Mouse (Mus musculus): ENCODE data around the gene Atp2c1. TPM values are rescaled to one million over a fixed set of nuclear protein-coding genes. Genes with fewer than 3 reads are reported as not detected.

Atp2c1 gene
- polyA plus RNA-seq, 1 experiment from 2014 or later, result 110 TPM

DNA sequence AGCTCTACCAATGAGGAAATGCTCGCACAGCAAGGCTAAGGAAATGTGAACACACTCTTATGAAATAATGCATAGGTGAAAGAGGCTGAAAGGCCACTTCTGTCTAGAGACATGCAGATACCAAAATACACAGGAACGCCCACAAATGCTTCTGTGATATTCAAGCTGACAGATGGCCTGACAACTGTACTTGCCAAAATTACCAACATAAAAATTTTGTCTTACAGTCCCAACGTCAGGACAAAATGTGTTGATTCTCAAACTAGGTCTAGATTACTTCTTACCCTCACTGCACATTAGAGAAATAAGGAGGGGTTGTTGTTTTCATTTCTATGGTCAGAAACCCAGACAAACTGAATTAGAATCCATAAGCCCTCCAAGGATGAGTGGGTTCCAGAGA is 51.0 kb downstream of the Atp2c1 start:
- WGBS, result 92% methylated on average over 3 of the region's 3 CpGs

GRCm38 (mm10) chr9:105474910-105475309 is 52.2 kb downstream of the Atp2c1 start:
- H3K4me3 ChIP-seq (replicated peaks; ENCODE audit: low read depth, low read length), result no peak overlapping the region
- H3K4me1 ChIP-seq (ENCODE audit: control insufficient read depth, insufficient read depth, low read length), result no peaks in the 10 kb centered on the region
- no peak overlapping the region for H3K4me2 ChIP-seq (ENCODE audit: low read length)
- H3K27ac ChIP-seq (replicated peaks; ENCODE audit: low read depth, low read length), result no peak overlapping the region
- no peaks in the 10 kb centered on the region for H3K9me3 ChIP-seq (ENCODE audit: control insufficient read depth, low read length)
- no peaks in the 10 kb centered on the region for H3K27me3 ChIP-seq (ENCODE audit: control insufficient read depth, insufficient read depth, low read length)
- WGBS, result 89% methylated on average over 3 of the region's 3 CpGs
- no peak overlapping the region for H3K9ac ChIP-seq (replicated peaks; ENCODE audit: low read length)
- DNase-seq (no peak), ATAC-seq (ENCODE audit: low FRiP score, low TSS enrichment) (no peak)
- H3K36me3 ChIP-seq (ENCODE audit: control insufficient read depth, insufficient read depth, low read length), result peaks cover 4% of the 10 kb centered on the region; the same call in 1 of the 2 replicates

More for the DNA sequence above, 51.0 kb downstream of the Atp2c1 start:
- ATAC-seq (ENCODE audit: low FRiP score, low TSS enrichment) (no peak), DNase-seq (no peak)
- no peak overlapping the region for H3K27ac ChIP-seq (replicated peaks; ENCODE audit: low read depth, low read length)
- no peak overlapping the region for H3K9ac ChIP-seq (replicated peaks; ENCODE audit: low read length)
- no peaks in the 10 kb centered on the region for H3K9me3 ChIP-seq (ENCODE audit: control insufficient read depth, low read length)
- H3K4me1 ChIP-seq (ENCODE audit: control insufficient read depth, insufficient read depth, low read length), result no peaks in the 10 kb centered on the region
- H3K36me3 ChIP-seq (ENCODE audit: control insufficient read depth, insufficient read depth, low read length), result peaks cover 4% of the 10 kb centered on the region; the same call in 1 of the 2 replicates
- no peak overlapping the region for H3K4me2 ChIP-seq (ENCODE audit: low read length)
- H3K4me3 ChIP-seq (replicated peaks; ENCODE audit: low read depth, low read length), result no peak overlapping the region
- no peaks in the 10 kb centered on the region for H3K27me3 ChIP-seq (ENCODE audit: control insufficient read depth, insufficient read depth, low read length)

- Histone ChIP-seq H3K27ac (replicated peaks; ENCODE audit: low read depth, low read length) (no peak overlapping the region), H3K4me1 (ENCODE audit: control insufficient read depth, insufficient read depth, low read length) (no peaks in the 10 kb centered on the region), H3K36me3 (ENCODE audit: control insufficient read depth, insufficient read depth, low read length) (peaks cover 37% of the 10 kb centered on the region), H3K4me2 (ENCODE audit: low read length) (no peak overlapping the region), H3K4me3 (replicated peaks; ENCODE audit: low read depth, low read length) (no peak overlapping the region), H3K9me3 (ENCODE audit: control insufficient read depth, low read length) (0 out of 2 replicates have a peak, but pooled peaks cover 5% of the 10 kb centered on the region), H3K9ac (replicated peaks; ENCODE audit: low read length) (no peak overlapping the region), H3K27me3 (ENCODE audit: control insufficient read depth, insufficient read depth, low read length) (no peaks in the 10 kb centered on the region)
- WGBS, result 98% methylated on average over 3 of the region's 3 CpGs
- ATAC-seq (ENCODE audit: low FRiP score, low TSS enrichment) (no peak), DNase-seq (peak; percentile 24)
These were observed 59.3 kb downstream of the Atp2c1 start for GRCm38 (mm10) chr9:105467787-105468186.

- H3K27ac ChIP-seq (replicated peaks; ENCODE audit: low read depth, low read length), result no peak overlapping the region
- no peak overlapping the region for H3K4me3 ChIP-seq (replicated peaks; ENCODE audit: low read depth, low read length)
- no peak overlapping the region for H3K4me2 ChIP-seq (ENCODE audit: low read length)
- H3K9me3 ChIP-seq (ENCODE audit: control insufficient read depth, low read length), result no peaks in the 10 kb centered on the region
- H3K4me1 ChIP-seq (ENCODE audit: control insufficient read depth, insufficient read depth, low read length), result no peaks in the 10 kb centered on the region
- WGBS, result 98% methylated on average over 7 of the region's 7 CpGs
- no peaks in the 10 kb centered on the region for H3K27me3 ChIP-seq (ENCODE audit: control insufficient read depth, insufficient read depth, low read length)
- DNase-seq (no peak), ATAC-seq (ENCODE audit: low FRiP score, low TSS enrichment) (no peak)
- no peak overlapping the region for H3K9ac ChIP-seq (replicated peaks; ENCODE audit: low read length)
- H3K36me3 ChIP-seq (ENCODE audit: control insufficient read depth, insufficient read depth, low read length), result peaks cover 56% of the 10 kb centered on the region
These were observed 65.6 kb downstream of the Atp2c1 start for GRCm38 (mm10) chr9:105461496-105461895.

- no peak overlapping the region for H3K9ac ChIP-seq (replicated peaks; ENCODE audit: low read length)
- 94% methylated on average over 13 of the region's 13 CpGs for WGBS
- H3K27ac ChIP-seq (replicated peaks; ENCODE audit: low read depth, low read length), result no peak overlapping the region
- no peak for DNase-seq
- no peaks in the 10 kb centered on the region for H3K27me3 ChIP-seq (ENCODE audit: control insufficient read depth, insufficient read depth, low read length)
- H3K9me3 ChIP-seq (ENCODE audit: control insufficient read depth, low read length), result no peaks in the 10 kb centered on the region
- no peak overlapping the region for H3K4me3 ChIP-seq (replicated peaks; ENCODE audit: low read depth, low read length)
- H3K36me3 ChIP-seq (ENCODE audit: control insufficient read depth, insufficient read depth, low read length), result peaks cover 54% of the 10 kb centered on the region
- ATAC-seq (ENCODE audit: low FRiP score, low TSS enrichment), result no peak
- H3K4me1 ChIP-seq (ENCODE audit: control insufficient read depth, insufficient read depth, low read length), result no peaks in the 10 kb centered on the region
- no peak overlapping the region for H3K4me2 ChIP-seq (ENCODE audit: low read length)
These were observed 68.1 kb downstream of the Atp2c1 start for GRCm38 (mm10) chr9:105459032-105459431.

GRCm38 (mm10) chr9:105408549-105408948 is 118.6 kb downstream of the Atp2c1 start:
- Histone ChIP-seq H3K27ac (replicated peaks; ENCODE audit: low read depth, low read length) (no peak overlapping the region), H3K9me3 (ENCODE audit: control insufficient read depth, low read length) (no peaks in the 10 kb centered on the region), H3K4me3 (replicated peaks; ENCODE audit: low read depth, low read length) (no peak overlapping the region), H3K4me2 (ENCODE audit: low read length) (no peak overlapping the region), H3K36me3 (ENCODE audit: control insufficient read depth, insufficient read depth, low read length) (peaks cover 48% of the 10 kb centered on the region), H3K4me1 (ENCODE audit: control insufficient read depth, insufficient read depth, low read length) (no peaks in the 10 kb centered on the region), H3K27me3 (ENCODE audit: control insufficient read depth, insufficient read depth, low read length) (no peaks in the 10 kb centered on the region), H3K9ac (replicated peaks; ENCODE audit: low read length) (no peak overlapping the region)
- ATAC-seq (ENCODE audit: low FRiP score, low TSS enrichment), result no peak
- WGBS, result 96% methylated on average over 6 of the region's 6 CpGs
- DNase-seq, result peak; percentile 39

DNA sequence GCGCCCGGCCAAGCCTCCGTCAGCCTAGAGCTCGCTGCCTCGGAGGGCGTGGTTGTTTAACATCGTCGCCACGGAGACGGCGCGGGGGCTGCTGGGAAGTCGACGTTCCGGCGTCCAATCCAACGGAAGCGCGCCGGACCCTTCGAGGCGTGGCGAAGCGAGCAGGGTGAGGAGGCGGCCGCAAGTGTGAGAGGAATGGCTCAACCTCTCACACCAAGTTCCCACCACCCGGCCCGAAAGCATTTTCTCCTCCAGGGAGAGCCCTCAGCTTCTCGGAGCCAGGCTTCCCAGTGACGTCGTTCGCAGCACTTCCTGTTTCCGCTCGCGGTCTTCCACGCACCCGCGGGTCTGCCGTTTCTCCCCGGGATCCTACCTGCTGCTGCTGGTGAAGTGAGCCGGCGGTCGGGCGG is 131.9 kb downstream of the Atp2c1 start, which contains the start of the genes Aste1 and Nek11:
Gene Aste1 (plus strand): TSS at position 175 of the 410 bp plus-strand sequence.
Gene Nek11 (minus strand): TSS at position 307 of the 410 bp plus-strand sequence.
- peak; percentile 95 for ATAC-seq (ENCODE audit: low FRiP score, low TSS enrichment)
- Histone ChIP-seq H3K4me2 (ENCODE audit: low read length) (peak within 1 kb of the TSS; percentile 79), H3K36me3 (ENCODE audit: control insufficient read depth, insufficient read depth, low read length) (peaks cover 13% of the 10 kb centered on the region; the same call in 1 of the 2 replicates), H3K9me3 (ENCODE audit: control insufficient read depth, low read length) (no peaks in the 10 kb centered on the region), H3K4me1 (ENCODE audit: control insufficient read depth, insufficient read depth, low read length) (peaks cover 25% of the 10 kb centered on the region), H3K4me3 (replicated peaks; ENCODE audit: low read depth, low read length) (peak within 1 kb of the TSS; percentile 69), H3K9ac (replicated peaks; ENCODE audit: low read length) (peak within 1 kb of the TSS; percentile 62), H3K27me3 (ENCODE audit: control insufficient read depth, insufficient read depth, low read length) (0 out of 2 replicates have a peak, but pooled peaks cover 3% of the 10 kb centered on the region), H3K27ac (replicated peaks; ENCODE audit: low read depth, low read length) (peak within 1 kb of the TSS; percentile 81)
- DNase-seq, result peak; percentile 97
- under 1% methylated on average over 44 of the region's 44 CpGs for WGBS

- Histone ChIP-seq H3K4me2 (ENCODE audit: low read length) (peak overlapping the region; percentile 79), H3K36me3 (ENCODE audit: control insufficient read depth, insufficient read depth, low read length) (peaks cover 13% of the 10 kb centered on the region; the same call in 1 of the 2 replicates), H3K9me3 (ENCODE audit: control insufficient read depth, low read length) (no peaks in the 10 kb centered on the region), H3K4me3 (replicated peaks; ENCODE audit: low read depth, low read length) (peak overlapping the region; percentile 69), H3K9ac (replicated peaks; ENCODE audit: low read length) (peak overlapping the region; percentile 62; the same call in 1 of the 2 replicates), H3K27me3 (ENCODE audit: control insufficient read depth, insufficient read depth, low read length) (0 out of 2 replicates have a peak, but pooled peaks cover 3% of the 10 kb centered on the region), H3K4me1 (ENCODE audit: control insufficient read depth, insufficient read depth, low read length) (peaks cover 21% of the 10 kb centered on the region), H3K27ac (replicated peaks; ENCODE audit: low read depth, low read length) (no peak overlapping the region)
- 15% methylated on average over 11 of the region's 11 CpGs for WGBS
- DNase-seq (no peak), ATAC-seq (ENCODE audit: low FRiP score, low TSS enrichment) (no peak)
These were observed 132.4 kb downstream of the Atp2c1 start for GRCm38 (mm10) chr9:105394720-105395119.

DNA sequence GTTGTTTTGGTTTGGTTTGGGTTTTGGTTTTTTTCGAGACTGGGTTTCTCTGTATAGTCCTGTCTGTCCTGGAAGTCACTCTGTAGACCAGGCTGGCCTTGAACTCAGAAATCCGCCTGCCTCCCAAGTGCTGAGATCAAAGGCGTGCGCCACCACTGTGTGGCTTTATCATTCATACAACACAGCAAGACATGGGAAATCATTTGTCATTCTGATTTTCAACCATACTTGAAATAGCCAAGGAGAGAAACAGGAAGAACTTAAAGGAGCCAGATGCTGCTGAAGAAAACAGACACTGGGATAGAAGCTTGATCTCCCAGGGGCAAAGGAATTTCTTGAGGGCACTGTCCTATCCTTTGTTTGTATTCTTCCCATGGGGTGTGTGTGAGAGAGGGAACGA is 136.5 kb downstream of the Atp2c1 start:
- DNase-seq, result no peak
- H3K36me3 ChIP-seq (ENCODE audit: control insufficient read depth, insufficient read depth, low read length), result no peaks in the 10 kb centered on the region
- WGBS, result 52% methylated on average over 5 of the region's 5 CpGs
- H3K27ac ChIP-seq (replicated peaks; ENCODE audit: low read depth, low read length), result no peak overlapping the region
- 0 out of 2 replicates have a peak, but pooled peaks cover 3% of the 10 kb centered on the region for H3K27me3 ChIP-seq (ENCODE audit: control insufficient read depth, insufficient read depth, low read length)
- H3K4me2 ChIP-seq (ENCODE audit: low read length), result no peak overlapping the region
- ATAC-seq (ENCODE audit: low FRiP score, low TSS enrichment), result no peak
- H3K9me3 ChIP-seq (ENCODE audit: control insufficient read depth, low read length), result no peaks in the 10 kb centered on the region
- H3K9ac ChIP-seq (replicated peaks; ENCODE audit: low read length), result no peak overlapping the region
- no peak overlapping the region for H3K4me3 ChIP-seq (replicated peaks; ENCODE audit: low read depth, low read length)
- no peaks in the 10 kb centered on the region; the same call in none of the 2 replicates for H3K4me1 ChIP-seq (ENCODE audit: control insufficient read depth, insufficient read depth, low read length)

All from midbrain, embryonic 14.5 days (tissue).